Mouse (Mus musculus): ENCODE data around the gene Snap25. TPM values are rescaled to one million over a fixed set of nuclear protein-coding genes. Genes with fewer than 3 reads are reported as not detected.

Gene Snap25
- polyA plus RNA-seq, 1 experiment from 2014 or later, result 6.7 TPM

- WGBS, result 62% methylated on average over 11 of the region's 11 CpGs
- Histone ChIP-seq H3K4me2 (no peak overlapping the region), H3K27me3 (no peaks in the 10 kb centered on the region), H3K27ac (no peak overlapping the region), H3K4me3 (replicated peaks) (no peak overlapping the region), H3K9me3 (replicated peaks) (no peaks in the 10 kb centered on the region), H3K36me3 (no peaks in the 10 kb centered on the region), H3K9ac (no peak overlapping the region), H3K4me1 (peaks cover 26% of the 10 kb centered on the region)
- no peak for ATAC-seq (replicated peaks; ENCODE audit: low FRiP score)
Observed at GRCm38 (mm10) chr2:136682146-136682860, 30.9 kb upstream of the Snap25 start.

GRCm38 (mm10) chr2:136686195-136686594 lies 27.1 kb upstream of the Snap25 start:
- no peak for ATAC-seq (replicated peaks; ENCODE audit: low FRiP score)

GRCm38 (mm10) chr2:136687316-136687715 lies 25.9 kb upstream of the Snap25 start:
- no peaks in the 10 kb centered on the region for H3K27me3 ChIP-seq
- 79% methylated on average over 4 of the region's 4 CpGs for WGBS
- no peak for ATAC-seq (replicated peaks; ENCODE audit: low FRiP score)
- H3K9me3 ChIP-seq (replicated peaks), result no peaks in the 10 kb centered on the region
- no peaks in the 10 kb centered on the region for H3K36me3 ChIP-seq
- H3K27ac ChIP-seq, result no peak overlapping the region
- H3K4me2 ChIP-seq, result no peak overlapping the region
- no peak overlapping the region for H3K9ac ChIP-seq
- H3K4me1 ChIP-seq, result no peaks in the 10 kb centered on the region
- no peak overlapping the region for H3K4me3 ChIP-seq (replicated peaks)

More at GRCm38 (mm10) chr2:136686195-136686594, 27.1 kb upstream of the Snap25 start:
- H3K27ac ChIP-seq, result no peak overlapping the region
- WGBS, result 48% methylated on average over 3 of the region's 3 CpGs
- no peak overlapping the region for H3K4me3 ChIP-seq (replicated peaks)
- H3K9me3 ChIP-seq (replicated peaks), result no peaks in the 10 kb centered on the region
- no peaks in the 10 kb centered on the region for H3K36me3 ChIP-seq
- no peak overlapping the region for H3K9ac ChIP-seq
- no peak overlapping the region for H3K4me2 ChIP-seq
- no peaks in the 10 kb centered on the region for H3K27me3 ChIP-seq
- no peaks in the 10 kb centered on the region for H3K4me1 ChIP-seq

- 59% methylated on average over 4 of the region's 4 CpGs for WGBS
- Histone ChIP-seq H3K27me3 (no peaks in the 10 kb centered on the region), H3K9me3 (replicated peaks) (no peaks in the 10 kb centered on the region), H3K4me2 (no peak overlapping the region), H3K27ac (no peak overlapping the region), H3K4me1 (no peaks in the 10 kb centered on the region), H3K4me3 (replicated peaks) (no peak overlapping the region), H3K9ac (no peak overlapping the region), H3K36me3 (no peaks in the 10 kb centered on the region)
- no peak for ATAC-seq (replicated peaks; ENCODE audit: low FRiP score)
Observed at GRCm38 (mm10) chr2:136689476-136689875, 23.8 kb upstream of the Snap25 start.

GRCm38 (mm10) chr2:136691681-136692080 lies 21.6 kb upstream of the Snap25 start:
- Histone ChIP-seq H3K4me1 (no peaks in the 10 kb centered on the region), H3K4me2 (no peak overlapping the region), H3K4me3 (replicated peaks) (no peak overlapping the region), H3K9me3 (replicated peaks) (no peaks in the 10 kb centered on the region), H3K36me3 (no peaks in the 10 kb centered on the region), H3K9ac (no peak overlapping the region), H3K27ac (no peak overlapping the region), H3K27me3 (no peaks in the 10 kb centered on the region)
- WGBS, result 80% methylated on average over 1 of the region's 1 CpGs
- no peak for ATAC-seq (replicated peaks; ENCODE audit: low FRiP score)

- Histone ChIP-seq H3K27me3 (no peaks in the 10 kb centered on the region), H3K36me3 (no peaks in the 10 kb centered on the region), H3K4me3 (replicated peaks) (no peak overlapping the region), H3K4me2 (no peak overlapping the region), H3K9me3 (replicated peaks) (no peaks in the 10 kb centered on the region), H3K27ac (no peak overlapping the region), H3K4me1 (no peaks in the 10 kb centered on the region), H3K9ac (no peak overlapping the region)
- 75% methylated on average over 3 of the region's 3 CpGs for WGBS
- no peak for ATAC-seq (replicated peaks; ENCODE audit: low FRiP score)
Observed at GRCm38 (mm10) chr2:136699429-136700227, 13.6 kb upstream of the Snap25 start.

GRCm38 (mm10) chr2:136703376-136703775 lies 9.9 kb upstream of the Snap25 start:
- no peaks in the 10 kb centered on the region for H3K27me3 ChIP-seq
- H3K36me3 ChIP-seq, result no peaks in the 10 kb centered on the region
- H3K9ac ChIP-seq, result no peak overlapping the region
- no peak overlapping the region for H3K4me3 ChIP-seq (replicated peaks)
- H3K27ac ChIP-seq, result no peak overlapping the region
- 74% methylated on average over 2 of the region's 2 CpGs for WGBS
- no peak overlapping the region for H3K4me2 ChIP-seq
- ATAC-seq (replicated peaks; ENCODE audit: low FRiP score), result no peak
- H3K4me1 ChIP-seq, result no peaks in the 10 kb centered on the region
- H3K9me3 ChIP-seq (replicated peaks), result no peaks in the 10 kb centered on the region

- no peak overlapping the region for H3K27ac ChIP-seq
- ATAC-seq (replicated peaks; ENCODE audit: low FRiP score), result no peak
- H3K9ac ChIP-seq, result no peak overlapping the region
- peaks cover 25% of the 10 kb centered on the region for H3K27me3 ChIP-seq
- no peaks in the 10 kb centered on the region for H3K9me3 ChIP-seq (replicated peaks)
- H3K4me1 ChIP-seq, result peaks cover 23% of the 10 kb centered on the region
- no peak overlapping the region for H3K4me2 ChIP-seq
- no peaks in the 10 kb centered on the region for H3K36me3 ChIP-seq
- WGBS, result 48% methylated on average over 3 of the region's 3 CpGs
- H3K4me3 ChIP-seq (replicated peaks), result no peak overlapping the region
Observed at GRCm38 (mm10) chr2:136711155-136711554, 2.1 kb upstream of the Snap25 start.

- WGBS, result 4% methylated on average over 23 of the region's 28 CpGs
- Histone ChIP-seq H3K4me2 (peak overlapping the region; percentile 67), H3K4me3 (replicated peaks) (peak overlapping the region; percentile 18), H3K9ac (no peak overlapping the region), H3K9me3 (replicated peaks) (no peaks in the 10 kb centered on the region), H3K36me3 (no peaks in the 10 kb centered on the region), H3K27me3 (peaks cover 25% of the 10 kb centered on the region), H3K4me1 (peaks cover 23% of the 10 kb centered on the region), H3K27ac (no peak overlapping the region)
- ATAC-seq (replicated peaks; ENCODE audit: low FRiP score), result no peak
Observed at GRCm38 (mm10) chr2:136711746-136712440, 1.4 kb upstream of the Snap25 start.

- Histone ChIP-seq H3K4me2 (peak overlapping the region; percentile 67), H3K4me1 (peaks cover 23% of the 10 kb centered on the region), H3K36me3 (no peaks in the 10 kb centered on the region), H3K27me3 (peaks cover 25% of the 10 kb centered on the region), H3K4me3 (replicated peaks) (peak overlapping the region; percentile 40), H3K27ac (no peak overlapping the region), H3K9me3 (replicated peaks) (no peaks in the 10 kb centered on the region), H3K9ac (no peak overlapping the region)
- ATAC-seq (replicated peaks; ENCODE audit: low FRiP score), result no peak
- WGBS, result 1% methylated on average over 13 of the region's 13 CpGs
Observed at GRCm38 (mm10) chr2:136712441-136713015, 725 bp upstream of the Snap25 start.

- Histone ChIP-seq H3K4me3 (replicated peaks) (peak overlapping the region; percentile 40), H3K4me1 (peaks cover 23% of the 10 kb centered on the region), H3K27me3 (peaks cover 25% of the 10 kb centered on the region), H3K36me3 (no peaks in the 10 kb centered on the region), H3K4me2 (peak overlapping the region; percentile 67), H3K9me3 (replicated peaks) (no peaks in the 10 kb centered on the region), H3K27ac (no peak overlapping the region), H3K9ac (no peak overlapping the region)
- ATAC-seq (replicated peaks; ENCODE audit: low FRiP score), result peak; percentile 97
- WGBS, result under 1% methylated on average over 22 of the region's 22 CpGs
Observed at GRCm38 (mm10) chr2:136714008-136714411, 757 bp downstream of the Snap25 start.

- 75% methylated on average over 5 of the region's 5 CpGs for WGBS
- peaks cover 21% of the 10 kb centered on the region for H3K27me3 ChIP-seq
- no peaks in the 10 kb centered on the region for H3K36me3 ChIP-seq
- ATAC-seq (replicated peaks; ENCODE audit: low FRiP score), result no peak
- H3K4me2 ChIP-seq, result no peak overlapping the region
- H3K9me3 ChIP-seq (replicated peaks), result no peaks in the 10 kb centered on the region
- H3K27ac ChIP-seq, result no peak overlapping the region
- H3K4me3 ChIP-seq (replicated peaks), result no peak overlapping the region
- peaks cover 23% of the 10 kb centered on the region for H3K4me1 ChIP-seq
- no peak overlapping the region for H3K9ac ChIP-seq
Observed at GRCm38 (mm10) chr2:136715531-136715930, 2.3 kb downstream of the Snap25 start.
